Mouse (Mus musculus) splenic B cell, adult 2 months (primary cell): ENCODE results near the gene Ccni.
A peak's percentile ranks its signal among the peaks of the same experiment; 100 is the strongest.

Experiments used
- DNase-seq: peaks from one replicate; pipeline ENCODE4 v3.0.0-alpha.2; 2011; ENCODE audit warnings: low read depth, low spot score
- H3K27me3 ChIP-seq: 2 replicates; pipeline ENCODE4 v1.6.1; 2012; ENCODE audit warnings: mild to moderate bottlenecking, low read length, moderate library complexity, mixed read lengths; ENCODE audit not compliant: control insufficient read depth, poor library complexity, insufficient read depth, severe bottlenecking
- H3K36me3 ChIP-seq: 2 replicates; pipeline ENCODE4 v1.6.1; 2012; ENCODE audit warnings: mild to moderate bottlenecking, low read length, moderate library complexity, mixed read lengths; ENCODE audit not compliant: control insufficient read depth, poor library complexity, insufficient read depth, severe bottlenecking

Ccni gene

DNA sequence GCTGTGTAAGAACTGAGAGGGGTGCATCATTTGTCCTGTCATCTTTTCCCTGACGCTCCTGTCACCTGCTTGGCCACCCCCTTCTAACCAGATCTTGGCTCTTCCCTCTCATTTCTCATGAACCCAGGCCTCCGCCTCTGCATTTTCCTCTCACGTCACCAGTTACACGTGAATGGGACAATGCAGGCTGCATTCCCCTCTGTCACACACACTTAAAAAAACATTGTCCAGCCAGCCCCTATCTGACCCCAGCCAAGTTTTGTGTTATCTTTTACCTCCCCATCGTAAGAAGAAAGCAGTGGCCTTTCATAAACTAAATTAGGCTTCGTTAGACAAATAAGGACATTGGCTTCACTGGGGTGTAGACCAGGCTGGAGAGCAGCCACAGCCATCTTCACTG is 33.8 kb downstream of the Ccni start:
- Histone ChIP-seq H3K27me3 (no peaks in the 10 kb centered on the region), H3K36me3 (peaks cover 16% of the 10 kb centered on the region)
- no peak for DNase-seq

DNA sequence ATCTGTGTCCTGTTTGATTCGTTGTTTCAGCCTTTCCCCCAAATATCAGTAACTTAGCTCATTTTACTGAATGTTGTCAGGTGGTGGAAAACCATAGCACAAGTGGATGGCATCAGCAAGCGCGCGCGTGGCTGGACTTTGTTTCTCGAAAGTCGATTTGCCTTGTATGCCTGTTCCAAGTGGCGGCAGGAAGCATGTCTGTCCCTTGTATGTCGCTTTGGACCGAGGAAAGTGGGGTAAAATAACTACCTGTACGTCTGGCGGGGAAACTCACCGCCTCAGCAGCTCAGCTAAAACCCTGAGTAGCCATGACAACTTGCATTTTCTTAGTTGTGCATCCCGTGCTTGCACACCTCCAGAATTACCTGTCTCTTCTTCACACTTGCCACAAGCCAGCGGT is 34.9 kb downstream of the Ccni start:
- H3K27me3 ChIP-seq, result no peaks in the 10 kb centered on the region
- H3K36me3 ChIP-seq, result peaks cover 20% of the 10 kb centered on the region
- no peak for DNase-seq

DNA sequence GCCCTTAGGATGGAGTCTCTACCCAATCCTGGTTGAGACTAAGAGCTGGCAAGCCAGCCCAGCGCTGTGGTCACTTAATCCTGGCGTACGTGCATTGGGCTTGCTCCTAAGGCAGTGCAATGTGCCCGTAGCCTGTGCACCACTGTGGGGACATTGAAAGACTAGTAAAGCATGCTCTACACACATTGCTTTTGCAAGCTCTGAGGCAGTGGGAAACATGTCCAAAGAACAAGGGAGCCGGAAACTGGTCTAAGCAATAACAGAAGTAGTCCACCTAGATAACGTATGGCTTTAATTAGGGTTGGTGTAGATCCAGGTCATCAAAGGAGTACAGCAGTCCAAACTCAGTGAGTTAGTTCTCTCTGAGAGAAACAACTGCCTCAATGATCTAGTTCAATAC is 37.6 kb downstream of the Ccni start:
- no peaks in the 10 kb centered on the region for H3K27me3 ChIP-seq
- no peak for DNase-seq

DNA sequence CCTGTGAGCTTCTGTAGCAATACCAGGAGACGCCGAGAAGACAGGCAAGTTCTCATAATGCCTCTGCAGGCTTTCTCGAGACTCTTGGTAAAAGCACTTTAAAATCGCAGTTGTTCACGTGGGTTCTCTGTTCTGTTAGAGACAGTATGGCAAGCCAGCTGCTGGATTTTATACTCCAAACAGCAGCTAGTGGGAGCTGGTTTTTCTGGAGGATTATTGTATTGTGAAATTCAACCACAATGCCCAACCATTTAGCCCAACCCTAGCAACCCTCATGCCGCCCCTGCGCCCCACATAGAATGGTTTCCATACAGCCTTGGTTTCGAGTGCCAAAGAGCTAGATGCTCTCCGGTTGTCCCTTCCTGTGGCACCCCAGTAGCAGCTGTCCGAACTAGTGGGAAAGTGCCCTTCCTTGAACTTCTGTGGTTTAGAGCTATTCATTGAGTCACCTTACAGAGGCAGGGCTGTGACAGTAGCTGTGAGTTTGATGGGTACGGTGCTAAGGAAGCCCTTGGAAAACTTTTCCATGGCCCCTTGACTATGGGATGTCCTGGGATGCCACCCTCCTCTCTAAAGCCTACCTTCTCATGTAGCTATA is 38.3 kb downstream of the Ccni start:
- H3K36me3 ChIP-seq, result peaks cover 15% of the 10 kb centered on the region
- no peaks in the 10 kb centered on the region for H3K27me3 ChIP-seq
- no peak for DNase-seq

More for the DNA sequence above, 37.6 kb downstream of the Ccni start:
- peaks cover 15% of the 10 kb centered on the region for H3K36me3 ChIP-seq

DNA sequence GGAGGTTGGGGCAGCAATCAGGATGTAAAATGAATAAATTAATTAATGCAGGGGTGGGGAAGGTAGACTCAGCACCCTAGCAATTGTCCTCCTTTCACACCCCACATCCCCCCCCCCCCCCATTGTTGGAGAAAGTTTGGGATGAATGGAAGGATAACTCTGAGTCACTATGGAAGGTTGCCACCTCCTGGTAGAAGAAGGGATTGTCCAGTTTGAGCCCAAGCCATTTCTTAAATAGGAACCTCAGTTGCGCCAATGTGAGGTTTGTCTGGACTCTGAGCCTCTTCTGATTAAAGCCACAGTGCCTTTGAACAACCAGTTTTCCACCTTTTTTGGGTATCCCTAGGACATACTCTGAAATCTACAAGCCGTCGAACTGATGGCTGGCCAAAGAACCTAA is 42.8 kb downstream of the Ccni start:
- peaks cover 10% of the 10 kb centered on the region for H3K36me3 ChIP-seq
- DNase-seq, result peak; percentile 62

DNA sequence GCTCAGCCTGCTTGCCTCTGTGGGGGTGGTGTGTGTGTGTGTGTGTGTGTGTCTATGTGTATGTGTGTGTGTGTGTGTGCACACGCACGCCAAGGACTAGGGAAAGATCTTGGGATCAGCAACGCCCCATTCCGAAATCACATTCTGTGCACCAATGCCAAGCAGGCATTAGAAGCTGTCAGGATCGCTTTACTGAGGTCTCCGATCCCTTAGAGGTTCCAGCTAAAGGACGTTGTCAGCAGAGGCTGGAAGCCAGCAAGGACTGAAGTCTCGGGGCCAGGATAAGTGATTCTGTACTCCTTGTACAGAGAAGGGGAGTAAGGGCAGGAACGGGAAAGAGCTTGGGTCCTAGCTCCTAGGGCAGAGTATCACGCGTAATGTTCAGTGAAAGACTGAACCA is 51.9 kb downstream of the Ccni start:
- no peak for DNase-seq
- no peaks in the 10 kb centered on the region for H3K27me3 ChIP-seq
- peaks cover 2% of the 10 kb centered on the region; the same call in 1 of the 2 replicates for H3K36me3 ChIP-seq

More for the DNA sequence above, 42.8 kb downstream of the Ccni start:
- no peaks in the 10 kb centered on the region for H3K27me3 ChIP-seq

DNA sequence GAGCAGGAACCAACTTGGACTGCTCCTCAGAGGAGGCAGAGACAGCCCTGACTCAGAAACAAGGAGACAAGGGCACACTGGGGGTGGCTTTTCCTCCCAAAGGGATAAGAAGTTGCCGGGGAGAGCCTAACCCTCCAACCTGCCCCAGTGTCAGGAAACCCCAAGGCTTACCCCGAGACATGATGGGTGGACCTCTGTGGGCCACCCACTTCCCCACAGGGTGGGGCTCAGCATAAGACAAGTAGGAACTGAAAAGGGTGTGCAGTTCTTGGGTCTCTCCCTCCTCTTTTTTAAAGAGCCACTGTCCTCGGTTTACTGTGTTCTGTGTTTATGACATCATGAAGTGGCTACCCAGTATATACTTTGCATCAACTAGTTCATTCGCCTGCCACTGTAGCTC is 53.8 kb downstream of the Ccni start:
- Histone ChIP-seq H3K36me3 (peaks cover 3% of the 10 kb centered on the region; the same call in 1 of the 2 replicates), H3K27me3 (no peaks in the 10 kb centered on the region)
- DNase-seq, result peak; percentile 79

DNA sequence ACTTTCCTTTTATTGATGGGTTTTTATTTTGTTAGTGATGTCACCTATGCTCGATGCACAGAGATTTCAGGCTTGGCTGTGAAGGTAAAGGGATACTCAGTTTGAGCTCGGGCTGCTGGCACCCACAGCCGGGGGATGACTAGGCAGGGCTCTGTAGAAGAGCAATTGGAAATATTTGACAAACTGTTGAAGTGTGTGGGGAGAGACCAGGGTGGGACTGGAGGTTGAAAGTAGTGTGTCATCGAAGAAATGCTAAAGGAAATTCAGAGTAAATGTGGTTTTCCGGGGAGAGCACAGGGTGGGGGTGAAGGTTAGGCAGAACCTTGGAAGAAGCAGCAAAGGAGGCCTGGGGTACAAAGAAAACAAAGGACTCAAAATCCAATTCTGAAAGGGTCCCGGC is 54.3 kb downstream of the Ccni start:
- DNase-seq, result peak; percentile 34
- no peaks in the 10 kb centered on the region for H3K27me3 ChIP-seq
- peaks cover 3% of the 10 kb centered on the region; the same call in 1 of the 2 replicates for H3K36me3 ChIP-seq

DNA sequence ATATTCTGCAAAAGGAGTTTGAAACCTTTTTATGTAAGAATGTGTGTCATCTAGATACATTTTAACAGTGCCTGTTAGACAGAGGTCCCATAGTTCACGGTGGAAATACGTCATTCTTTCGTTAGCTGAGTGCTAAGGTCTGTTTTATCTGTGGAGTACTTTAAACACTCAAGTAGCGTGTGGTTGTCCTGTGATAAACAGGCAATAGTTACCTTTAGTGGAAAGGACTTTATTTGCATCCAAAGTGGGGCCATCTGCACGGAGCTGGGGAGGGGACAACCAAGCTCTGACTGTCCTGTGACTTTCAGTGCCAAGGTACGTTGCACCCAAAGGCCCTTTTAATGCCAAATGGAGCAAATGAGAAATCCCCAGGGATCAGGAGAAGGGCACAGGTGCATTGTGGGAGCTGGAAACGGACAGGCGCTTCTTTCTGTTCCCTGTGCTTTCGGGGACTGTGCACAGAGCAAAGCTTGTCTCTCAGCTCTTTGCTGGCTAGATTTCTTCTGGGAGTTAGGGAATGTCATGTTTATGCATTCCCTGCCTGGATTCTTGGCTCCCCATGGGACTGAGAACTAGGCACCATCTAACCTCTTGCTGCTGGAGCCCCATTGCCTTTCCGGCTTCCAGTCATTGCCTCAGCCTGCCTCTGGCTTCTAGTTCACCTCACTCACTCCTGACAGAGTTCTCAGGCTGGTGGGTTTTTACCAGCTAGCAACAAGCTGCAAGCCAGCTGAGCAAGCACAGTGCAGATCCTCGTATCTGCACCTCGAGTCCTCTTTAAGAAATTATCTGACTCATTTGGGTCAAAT is 56.1 kb downstream of the Ccni start:
- no peaks in the 10 kb centered on the region for H3K27me3 ChIP-seq
- 0 out of 2 replicates have a peak, but pooled peaks cover 3% of the 10 kb centered on the region for H3K36me3 ChIP-seq
- no peak for DNase-seq

DNA sequence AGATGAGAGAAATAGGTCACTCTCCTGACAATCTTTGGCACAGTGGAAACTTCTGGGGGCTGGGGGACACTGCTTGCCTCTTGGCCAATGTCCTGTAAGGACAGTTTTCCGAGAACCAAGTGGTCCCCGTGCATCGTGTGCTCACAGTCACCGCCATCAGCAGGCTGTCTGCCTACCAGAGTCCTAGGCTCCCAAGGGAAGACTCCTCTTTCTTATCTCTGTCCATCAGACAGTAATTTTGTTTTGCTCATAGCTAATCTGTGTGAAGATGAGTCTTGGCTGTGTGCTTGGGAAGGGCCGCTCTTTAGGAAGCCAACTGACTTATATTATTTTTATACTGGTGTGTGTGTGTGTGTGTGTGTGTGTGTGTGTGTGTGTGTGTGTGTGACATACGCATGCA is 60.8 kb downstream of the Ccni start:
- Histone ChIP-seq H3K27me3 (no peaks in the 10 kb centered on the region), H3K36me3 (peaks cover 6% of the 10 kb centered on the region; the same call in 1 of the 2 replicates)
- no peak for DNase-seq

DNA sequence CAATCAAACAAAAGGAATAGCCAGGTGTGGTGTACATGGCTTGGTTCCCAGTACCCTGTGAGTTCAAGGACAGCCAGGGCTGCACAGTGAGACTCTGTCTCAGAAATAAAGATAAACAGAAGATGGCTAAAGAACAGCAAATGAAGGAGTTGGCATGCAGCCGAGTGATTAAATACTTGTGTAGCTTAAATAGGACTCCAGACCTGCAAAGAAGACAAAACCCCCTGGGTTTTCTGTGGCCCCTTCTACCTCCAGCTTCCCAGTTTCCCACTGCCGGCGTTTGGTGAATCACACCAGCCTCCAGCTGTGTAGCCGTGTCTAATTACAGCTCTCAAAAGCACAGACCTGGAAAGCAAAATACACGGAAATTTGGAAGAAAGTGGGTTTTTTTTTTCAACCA is 61.4 kb downstream of the Ccni start:
- Histone ChIP-seq H3K36me3 (peaks cover 6% of the 10 kb centered on the region; the same call in 1 of the 2 replicates), H3K27me3 (no peaks in the 10 kb centered on the region)
- no peak for DNase-seq

DNA sequence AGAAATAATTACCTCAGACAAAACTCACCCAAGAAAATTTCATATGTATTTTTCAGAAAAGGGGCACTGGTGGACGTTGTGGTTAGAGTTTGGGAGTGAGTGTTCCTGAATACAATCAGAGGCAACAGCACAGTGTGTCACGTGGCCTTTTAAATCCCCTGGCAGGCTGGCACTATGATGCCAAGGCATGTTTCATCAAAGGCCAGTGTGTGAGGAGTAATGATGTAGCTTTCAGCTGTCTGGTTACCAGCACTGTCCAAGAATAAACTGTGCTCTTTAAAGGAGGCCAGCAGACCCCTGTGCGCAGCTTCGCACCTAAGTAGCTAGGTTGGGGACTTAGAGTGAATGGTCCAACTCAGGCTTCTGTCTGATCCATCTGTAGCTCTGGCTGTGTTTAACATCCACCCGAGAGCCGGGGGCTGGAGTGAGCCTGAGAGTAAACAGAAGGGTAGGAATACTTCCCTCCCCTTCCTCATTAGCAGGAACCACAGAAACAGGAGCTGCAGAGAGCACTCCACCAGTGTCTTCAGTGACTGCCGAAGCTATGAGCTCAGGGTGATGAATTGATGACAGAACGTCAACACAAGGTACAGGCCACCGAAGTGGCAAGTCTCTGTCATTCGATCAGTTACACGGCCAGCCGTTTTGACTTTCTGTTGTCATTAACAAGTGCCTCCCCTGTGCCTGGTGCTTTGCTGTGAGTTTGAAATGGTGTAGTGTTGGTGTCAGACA is 62.8 kb downstream of the Ccni start:
- Histone ChIP-seq H3K27me3 (no peaks in the 10 kb centered on the region), H3K36me3 (peaks cover 3% of the 10 kb centered on the region; the same call in 1 of the 2 replicates)
- DNase-seq, result no peak

DNA sequence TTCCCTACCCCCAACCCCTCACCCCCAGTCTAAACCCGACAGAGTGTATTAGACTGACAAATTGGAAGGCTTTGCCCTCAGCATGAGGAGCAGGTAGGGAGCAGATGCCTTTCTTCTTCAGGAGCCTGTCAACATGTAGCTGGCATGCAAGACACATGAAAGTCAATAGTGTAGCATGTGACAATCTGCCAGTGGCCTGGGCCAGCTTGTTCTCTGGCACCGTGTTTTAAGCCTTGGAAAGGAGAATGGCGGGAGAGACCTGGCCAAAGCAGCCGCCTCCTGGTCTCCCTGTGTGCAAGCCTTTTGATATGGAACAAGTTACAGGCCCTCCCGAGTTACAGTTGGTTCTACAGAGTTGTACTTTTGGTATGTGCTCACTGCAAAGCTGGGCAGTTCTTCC is 65.5 kb downstream of the Ccni start:
- Histone ChIP-seq H3K36me3 (peaks cover 3% of the 10 kb centered on the region; the same call in 1 of the 2 replicates), H3K27me3 (no peaks in the 10 kb centered on the region)
- DNase-seq, result no peak

DNA sequence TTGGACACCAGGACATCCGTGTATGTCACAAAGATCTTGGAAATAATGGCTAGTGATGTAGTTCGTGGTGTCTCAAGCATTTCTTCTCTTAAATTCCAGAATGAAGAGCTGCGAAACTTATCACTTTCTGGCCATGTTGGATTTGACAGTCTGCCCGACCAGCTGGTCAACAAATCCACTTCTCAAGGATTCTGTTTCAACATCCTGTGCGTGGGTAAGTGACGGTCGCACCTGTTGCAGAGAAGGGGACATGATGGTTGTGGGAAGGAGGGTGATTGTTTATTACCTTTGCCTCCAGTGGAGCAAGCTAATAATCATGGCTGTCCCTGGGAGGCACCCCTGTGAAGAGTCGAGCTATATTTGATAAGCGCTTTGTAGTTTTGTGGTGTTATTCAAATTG is 66.9 kb downstream of the Ccni start:
- Histone ChIP-seq H3K36me3 (peaks cover 2% of the 10 kb centered on the region), H3K27me3 (no peaks in the 10 kb centered on the region)
- DNase-seq, result no peak
